Mouse (Mus musculus) layer of hippocampus, adult 11-12 months (tissue): ENCODE measurements around the gene Atp1a1.

Source experiments
- DNase-seq: peaks from one replicate; pipeline ENCODE4 v3.0.0; 2022; ENCODE audit warnings: low spot score

Gene Atp1a1

GRCm38 (mm10) chr3:101552621-101553620 lies 51.6 kb downstream of the Atp1a1 start:
- no peak for DNase-seq

GRCm38 (mm10) chr3:101551457-101552230 lies 52.8 kb downstream of the Atp1a1 start:
- DNase-seq: peak; percentile 76

GRCm38 (mm10) chr3:101549749-101550148 lies 54.7 kb downstream of the Atp1a1 start:
- no peak for DNase-seq

GRCm38 (mm10) chr3:101544116-101544515 lies 60.4 kb downstream of the Atp1a1 start:
- DNase-seq: no peak

- no peak for DNase-seq
Observed at GRCm38 (mm10) chr3:101541571-101541970, 62.9 kb downstream of the Atp1a1 start.

- no peak for DNase-seq
Observed at GRCm38 (mm10) chr3:101540568-101540967, 63.9 kb downstream of the Atp1a1 start.

- DNase-seq: no peak
Observed at GRCm38 (mm10) chr3:101536322-101536721, 68.2 kb downstream of the Atp1a1 start.

GRCm38 (mm10) chr3:101534311-101534710 lies 70.2 kb downstream of the Atp1a1 start:
- DNase-seq: no peak

GRCm38 (mm10) chr3:101533373-101533772 lies 71.1 kb downstream of the Atp1a1 start:
- DNase-seq: no peak

- DNase-seq: no peak
Observed at GRCm38 (mm10) chr3:101530928-101531327, 73.6 kb downstream of the Atp1a1 start.

GRCm38 (mm10) chr3:101528900-101529594 lies 75.4 kb downstream of the Atp1a1 start:
- DNase-seq: no peak

- no peak for DNase-seq
Observed at GRCm38 (mm10) chr3:101528157-101528899, 76.2 kb downstream of the Atp1a1 start.

- DNase-seq: no peak
Observed at GRCm38 (mm10) chr3:101526603-101527002, 77.9 kb downstream of the Atp1a1 start.
